Mouse (Mus musculus): ENCODE measurements around the gene Afap1l2. TPM values are rescaled to one million over a fixed set of nuclear protein-coding genes. Genes with fewer than 3 reads are reported as not detected.

Gene Afap1l2
- polyA plus RNA-seq, 1 experiment from 2014 or later = 2.7 TPM

GRCm38 (mm10) chr19:56893326-56893725 is 114.7 kb downstream of the Afap1l2 start:
- Histone ChIP-seq H3K27ac (no peak overlapping the region), H3K9ac (no peak overlapping the region), H3K4me3 (no peak overlapping the region), H3K4me1 (no peaks in the 10 kb centered on the region), H3K4me2 (no peak overlapping the region), H3K27me3 (no peaks in the 10 kb centered on the region), H3K9me3 (replicated peaks) (no peaks in the 10 kb centered on the region), H3K36me3 (ENCODE audit: poor library complexity, severe bottlenecking) (no peaks in the 10 kb centered on the region)
- 91% methylated on average over 5 of the region's 5 CpGs for WGBS
- no peak for ATAC-seq

- 93% methylated on average over 5 of the region's 5 CpGs for WGBS
- no peak for ATAC-seq
Measured at GRCm38 (mm10) chr19:56892586-56892985, 115.4 kb downstream of the Afap1l2 start.

GRCm38 (mm10) chr19:56891438-56891837 is 116.6 kb downstream of the Afap1l2 start:
- Histone ChIP-seq H3K4me1 (no peaks in the 10 kb centered on the region), H3K9me3 (replicated peaks) (no peaks in the 10 kb centered on the region), H3K27ac (no peak overlapping the region), H3K9ac (no peak overlapping the region), H3K4me2 (no peak overlapping the region), H3K4me3 (no peak overlapping the region), H3K36me3 (ENCODE audit: poor library complexity, severe bottlenecking) (no peaks in the 10 kb centered on the region), H3K27me3 (no peaks in the 10 kb centered on the region)
- WGBS = 57% methylated on average over 2 of the region's 2 CpGs
- no peak for ATAC-seq

More at GRCm38 (mm10) chr19:56892586-56892985, 115.4 kb downstream of the Afap1l2 start:
- H3K4me2 ChIP-seq = no peak overlapping the region
- H3K4me3 ChIP-seq = no peak overlapping the region
- no peak overlapping the region for H3K27ac ChIP-seq
- H3K4me1 ChIP-seq = no peaks in the 10 kb centered on the region
- H3K27me3 ChIP-seq = no peaks in the 10 kb centered on the region
- no peaks in the 10 kb centered on the region for H3K9me3 ChIP-seq (replicated peaks)
- no peaks in the 10 kb centered on the region for H3K36me3 ChIP-seq (ENCODE audit: poor library complexity, severe bottlenecking)
- H3K9ac ChIP-seq = no peak overlapping the region

GRCm38 (mm10) chr19:56888654-56889053 is 119.4 kb downstream of the Afap1l2 start:
- Histone ChIP-seq H3K4me2 (no peak overlapping the region), H3K4me3 (no peak overlapping the region), H3K36me3 (ENCODE audit: poor library complexity, severe bottlenecking) (no peaks in the 10 kb centered on the region), H3K27ac (no peak overlapping the region), H3K27me3 (no peaks in the 10 kb centered on the region), H3K9ac (no peak overlapping the region), H3K4me1 (no peaks in the 10 kb centered on the region), H3K9me3 (replicated peaks) (no peaks in the 10 kb centered on the region)
- no peak for ATAC-seq
- 36% methylated on average over 5 of the region's 5 CpGs for WGBS

GRCm38 (mm10) chr19:56887879-56888278 is 120.1 kb downstream of the Afap1l2 start:
- WGBS = 86% methylated on average over 10 of the region's 10 CpGs
- no peak for ATAC-seq

GRCm38 (mm10) chr19:56877364-56877763 is 130.7 kb downstream of the Afap1l2 start:
- ATAC-seq = peak; percentile 57; the same call in 1 of the 2 replicates
- H3K9me3 ChIP-seq (replicated peaks) = no peaks in the 10 kb centered on the region

More at GRCm38 (mm10) chr19:56887879-56888278, 120.1 kb downstream of the Afap1l2 start:
- no peaks in the 10 kb centered on the region for H3K4me1 ChIP-seq
- H3K4me2 ChIP-seq = no peak overlapping the region
- H3K9ac ChIP-seq = no peak overlapping the region
- no peaks in the 10 kb centered on the region for H3K9me3 ChIP-seq (replicated peaks)
- no peaks in the 10 kb centered on the region for H3K36me3 ChIP-seq (ENCODE audit: poor library complexity, severe bottlenecking)
- H3K27me3 ChIP-seq = no peaks in the 10 kb centered on the region
- no peak overlapping the region for H3K4me3 ChIP-seq
- H3K27ac ChIP-seq = no peak overlapping the region

GRCm38 (mm10) chr19:56874601-56875315 is 133.3 kb downstream of the Afap1l2 start:
- Histone ChIP-seq H3K27ac (no peak overlapping the region), H3K9ac (peak overlapping the region; percentile 62), H3K4me1 (peaks cover 16% of the 10 kb centered on the region), H3K4me2 (peak overlapping the region; percentile 99), H3K27me3 (peaks cover 60% of the 10 kb centered on the region), H3K36me3 (ENCODE audit: poor library complexity, severe bottlenecking) (no peaks in the 10 kb centered on the region), H3K9me3 (replicated peaks) (no peaks in the 10 kb centered on the region), H3K4me3 (peak overlapping the region; percentile 52)
- WGBS = 8% methylated on average over 30 of the region's 30 CpGs
- no peak for ATAC-seq

More at GRCm38 (mm10) chr19:56877364-56877763, 130.7 kb downstream of the Afap1l2 start:
- Histone ChIP-seq H3K9ac (no peak overlapping the region), H3K4me2 (no peak overlapping the region), H3K4me3 (no peak overlapping the region), H3K27me3 (peaks cover 47% of the 10 kb centered on the region), H3K27ac (no peak overlapping the region), H3K36me3 (ENCODE audit: poor library complexity, severe bottlenecking) (no peaks in the 10 kb centered on the region), H3K4me1 (peaks cover 16% of the 10 kb centered on the region)
- WGBS = 70% methylated on average over 6 of the region's 6 CpGs

GRCm38 (mm10) chr19:56873816-56874600 is 134.0 kb downstream of the Afap1l2 start, which contains the start of gene Vwa2:
TSS of gene Vwa2 (plus strand) at chr19:56874249.
- H3K9ac ChIP-seq = peak within 1 kb of the TSS; percentile 62
- WGBS = 2% methylated on average over 71 of the region's 71 CpGs
- peak; percentile 36; the same call in 1 of the 2 replicates for ATAC-seq
- peaks cover 60% of the 10 kb centered on the region for H3K27me3 ChIP-seq
- no peak within 1 kb of the TSS for H3K27ac ChIP-seq
- H3K36me3 ChIP-seq (ENCODE audit: poor library complexity, severe bottlenecking) = no peaks in the 10 kb centered on the region
- no peaks in the 10 kb centered on the region for H3K9me3 ChIP-seq (replicated peaks)
- peak within 1 kb of the TSS; percentile 52 for H3K4me3 ChIP-seq
- H3K4me2 ChIP-seq = peak within 1 kb of the TSS; percentile 99
- H3K4me1 ChIP-seq = peaks cover 16% of the 10 kb centered on the region

GRCm38 (mm10) chr19:56867701-56868100 is 140.3 kb downstream of the Afap1l2 start:
- Histone ChIP-seq H3K4me2 (no peak overlapping the region), H3K4me1 (no peaks in the 10 kb centered on the region), H3K9ac (no peak overlapping the region), H3K36me3 (ENCODE audit: poor library complexity, severe bottlenecking) (no peaks in the 10 kb centered on the region), H3K4me3 (no peak overlapping the region), H3K27ac (no peak overlapping the region), H3K9me3 (replicated peaks) (no peaks in the 10 kb centered on the region), H3K27me3 (peaks cover 17% of the 10 kb centered on the region)
- 66% methylated on average over 4 of the region's 4 CpGs for WGBS
- ATAC-seq = no peak

Other genes with a start within 250 kb of the Afap1l2 start
- gene Ccdc186, start 186.0 kb downstream of the Afap1l2 start, polyA plus RNA-seq (2015; fragmentation: Nextera tagmentation; extraction: Ambion mirVana) = 25.1 and 26.4 TPM in 2 replicates
- 0.19 and 0.31 TPM in 2 replicates for gene Tdrd1, start 182.0 kb downstream of the Afap1l2 start, polyA plus RNA-seq (2015; fragmentation: Nextera tagmentation; extraction: Ambion mirVana)
- gene Vwa2, start 134.0 kb downstream of the Afap1l2 start, polyA plus RNA-seq (2015; fragmentation: Nextera tagmentation; extraction: Ambion mirVana) = 0.23 and 0.60 TPM in 2 replicates